Mouse (Mus musculus) liver, embryonic 13.5 days (tissue): Measurements from ENCODE around the gene Abcc6. TPM values are rescaled to one million over a fixed set of nuclear protein-coding genes. Genes with fewer than 3 reads are reported as not detected.
"Not testable (repeated sequence)": the region's sequence is repeated elsewhere in the genome, so short reads cannot be mapped to it uniquely, and the experiment has no call there.

ENCODE experiments used
- ATAC-seq: fragments of 200-750 bp; cut with Nextera tagmentation; 2 replicates; pipeline ENCODE4 v1.8.0; 2017; ENCODE audit warnings: low read depth, mild to moderate bottlenecking, moderate number of reproducible peaks, moderate library complexity
- DNase-seq: peaks from one replicate; pipeline ENCODE4 v3.0.0; 2022
- H3K27ac ChIP-seq: fragments of 300-500 bp; sonication (generic); 2 replicates; pipeline ENCODE4 v1.5.1; 2015; ENCODE audit warnings: moderate library complexity, mild to moderate bottlenecking, inconsistent platforms
- H3K27me3 ChIP-seq: fragments of 300-500 bp; sonication (generic); 2 replicates; pipeline ENCODE4 v1.6.1; 2015; ENCODE audit warnings: mild to moderate bottlenecking, inconsistent platforms
- H3K36me3 ChIP-seq: fragments of 300-500 bp; sonication (generic); 2 replicates; pipeline ENCODE4 v1.6.1; 2015; ENCODE audit warnings: mild to moderate bottlenecking, inconsistent platforms
- H3K4me1 ChIP-seq: fragments of 300-500 bp; sonication (generic); replicated peaks from 2 replicates; pipeline ENCODE4 v1.6.1; 2015; ENCODE audit warnings: inconsistent platforms
- H3K4me2 ChIP-seq: fragments of 300-500 bp; sonication (generic); 2 replicates; pipeline ENCODE4 v1.6.1; 2015; ENCODE audit warnings: inconsistent platforms, mild to moderate bottlenecking, moderate library complexity
- H3K4me3 ChIP-seq: fragments of 300-500 bp; sonication (generic); replicated peaks from 2 replicates; pipeline ENCODE4 v1.5.1; 2015; ENCODE audit warnings: mild to moderate bottlenecking, inconsistent platforms
- H3K9ac ChIP-seq: fragments of 300-500 bp; sonication (generic); 2 replicates; pipeline ENCODE4 v1.6.1; 2015; ENCODE audit warnings: mild to moderate bottlenecking, inconsistent platforms
- H3K9me3 ChIP-seq: fragments of 300-500 bp; sonication (generic); replicated peaks from 2 replicates; pipeline ENCODE4 v1.6.1; 2016; ENCODE audit warnings: inconsistent platforms
- WGBS: fragments of 180-500 bp; shearing (Covaris S2); methylation state at CpG from one replicate; pipeline ENCODE4 v1.1.7; 2015; ENCODE audit not compliant: insufficient replicate concordance; 5-methylcytosine and 5-hydroxymethylcytosine counted together
- polyA plus RNA-seq: library from polyadenylated mRNA; unstranded; fragments of >200 nt; fragmentation: Nextera tagmentation; extraction: Ambion mirVana; gene quantifications from 2 replicates; pipeline ENCODE4 v1.2.1, GENCODE M21; 2015

Abcc6 gene
- polyA plus RNA-seq, 1 experiment from 2014 or later: 4.5 TPM

DNA sequence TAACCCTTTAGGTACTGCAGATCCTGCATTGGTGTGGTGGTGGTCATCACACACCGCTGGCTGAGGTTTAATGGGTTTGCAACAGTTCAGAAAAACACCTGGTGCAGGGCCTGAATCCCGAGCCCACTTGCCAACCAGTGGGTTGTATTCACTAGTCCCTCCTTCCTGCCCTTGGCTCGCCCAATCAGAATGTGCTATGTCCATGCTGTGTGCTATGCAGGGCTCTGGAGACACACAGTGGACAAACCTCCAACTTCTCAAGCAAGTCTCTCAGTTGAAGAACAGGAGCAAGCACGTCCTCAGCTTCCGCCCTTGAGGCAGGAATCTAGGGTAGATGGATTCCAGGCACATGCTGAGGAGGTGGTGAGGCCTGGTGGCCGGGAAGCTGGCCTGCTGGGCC, 55.6 kb downstream of the Abcc6 start:
- H3K4me1 ChIP-seq: no peaks in the 10 kb centered on the region
- H3K36me3 ChIP-seq: no peaks in the 10 kb centered on the region
- H3K4me2 ChIP-seq: no peak overlapping the region
- H3K27me3 ChIP-seq: no peaks in the 10 kb centered on the region
- H3K27ac ChIP-seq: no peak overlapping the region
- no peaks in the 10 kb centered on the region for H3K9me3 ChIP-seq
- H3K9ac ChIP-seq: no peak overlapping the region
- ATAC-seq: peak; percentile 39; the same call in 1 of the 2 replicates
- H3K4me3 ChIP-seq: no peak overlapping the region
- 48% methylated on average over 6 of the region's 6 CpGs for WGBS
- DNase-seq: no peak

DNA sequence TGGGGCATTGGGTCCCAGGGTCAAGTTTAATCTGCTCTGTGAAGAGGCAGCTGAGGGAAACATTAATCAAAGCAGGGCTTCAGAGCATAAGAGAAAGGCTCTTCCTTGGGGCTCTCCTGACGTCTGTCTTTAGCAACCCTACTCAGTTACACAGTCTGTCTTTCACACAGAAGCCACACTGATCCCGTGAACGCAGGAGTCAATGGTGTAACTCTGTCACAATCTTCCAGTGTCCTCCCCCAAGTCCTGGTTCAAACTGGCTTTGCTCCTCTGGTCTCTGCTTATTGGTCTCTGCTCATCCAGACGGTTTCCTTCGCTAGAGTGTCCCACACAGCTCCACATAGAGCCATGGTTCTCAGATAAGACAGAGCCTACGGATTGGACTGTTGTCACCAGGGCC, 56.0 kb downstream of the Abcc6 start:
- no peak overlapping the region for H3K4me2 ChIP-seq
- no peak overlapping the region for H3K27ac ChIP-seq
- no peak for DNase-seq
- 33% methylated on average over 6 of the region's 6 CpGs for WGBS
- H3K4me1 ChIP-seq: no peaks in the 10 kb centered on the region
- no peaks in the 10 kb centered on the region for H3K9me3 ChIP-seq
- H3K9ac ChIP-seq: no peak overlapping the region
- no peaks in the 10 kb centered on the region for H3K36me3 ChIP-seq
- H3K27me3 ChIP-seq: no peaks in the 10 kb centered on the region
- ATAC-seq: peak; percentile 29; the same call in 1 of the 2 replicates
- no peak overlapping the region for H3K4me3 ChIP-seq

DNA sequence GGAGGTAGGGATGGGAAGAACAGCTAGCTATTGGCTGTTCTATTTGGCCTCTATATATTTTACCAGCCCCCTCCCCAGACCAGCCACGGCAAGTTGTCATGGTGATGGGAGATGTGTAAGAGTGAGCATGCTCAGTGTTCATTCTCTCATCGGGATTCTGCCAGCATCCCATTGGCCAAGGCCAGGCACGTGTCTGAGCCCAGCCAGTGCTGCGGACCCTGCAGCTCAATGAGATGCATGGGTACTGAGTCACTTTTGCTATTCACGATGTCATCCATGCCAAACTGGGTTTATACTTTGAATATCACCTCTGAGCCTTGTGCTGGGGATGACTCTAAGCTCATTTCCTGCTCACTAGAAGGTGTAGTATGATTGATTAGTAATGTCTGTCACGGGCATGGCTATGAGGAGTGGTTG, 56.8 kb downstream of the Abcc6 start:
- Histone ChIP-seq H3K9me3 (no peaks in the 10 kb centered on the region), H3K27ac (no peak overlapping the region), H3K36me3 (no peaks in the 10 kb centered on the region), H3K9ac (no peak overlapping the region), H3K27me3 (no peaks in the 10 kb centered on the region), H3K4me1 (peaks cover 4% of the 10 kb centered on the region; the same call in 1 of the 2 replicates), H3K4me3 (no peak overlapping the region), H3K4me2 (no peak overlapping the region)
- DNase-seq (no peak), ATAC-seq (0 out of 2 replicates have a peak, but pooled peaks have one; percentile 3)
- 61% methylated on average over 6 of the region's 6 CpGs for WGBS

DNA sequence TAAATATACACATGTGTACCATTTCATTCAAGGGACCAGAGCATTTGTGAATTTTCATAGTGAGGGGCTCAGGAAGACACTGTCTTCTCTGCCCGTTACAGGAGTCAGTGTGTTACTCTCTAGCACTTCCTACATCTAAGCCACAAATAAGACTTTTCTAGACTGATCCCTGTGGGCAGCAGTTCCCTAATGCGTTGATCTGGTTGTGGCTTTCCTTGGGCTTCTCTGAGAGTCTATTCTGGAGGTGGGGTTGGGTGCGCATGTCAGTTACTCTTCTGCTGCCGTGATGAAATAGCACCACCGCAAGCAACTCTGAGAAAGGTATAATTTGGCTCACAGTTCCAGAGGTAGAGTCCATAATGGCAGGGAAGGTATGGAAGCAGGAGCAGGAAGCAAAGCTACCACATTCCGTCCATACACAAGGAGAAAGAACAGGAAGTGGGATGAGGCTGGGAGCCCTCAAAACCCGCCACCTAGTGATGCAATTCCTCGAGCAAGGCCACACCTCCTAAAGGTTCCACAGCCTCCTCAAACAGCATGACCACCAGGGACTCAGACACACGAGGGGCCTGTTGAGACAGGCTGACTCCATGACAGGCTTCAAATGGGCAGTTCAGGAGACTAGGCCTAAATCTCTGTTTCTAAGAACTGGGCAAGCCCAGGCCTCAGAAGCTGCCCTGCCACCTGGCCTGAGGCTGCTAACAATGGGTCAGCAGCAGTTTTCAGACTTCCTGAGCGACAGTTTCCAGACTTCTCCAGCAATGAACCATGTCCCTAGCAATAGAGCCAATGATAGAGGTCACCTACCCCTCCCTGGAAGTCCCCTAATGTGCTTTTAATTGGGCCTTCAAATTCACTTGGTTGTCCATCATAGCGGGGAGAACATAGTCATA, 58.0 kb downstream of the Abcc6 start:
- DNase-seq (no peak), ATAC-seq (no peak)
- Histone ChIP-seq H3K9ac (no peak overlapping the region), H3K4me3 (no peak overlapping the region), H3K36me3 (no peaks in the 10 kb centered on the region), H3K9me3 (no peaks in the 10 kb centered on the region), H3K27ac (no peak overlapping the region), H3K4me2 (no peak overlapping the region), H3K27me3 (no peaks in the 10 kb centered on the region), H3K4me1 (peaks cover 4% of the 10 kb centered on the region; the same call in 1 of the 2 replicates)
- WGBS: 54% methylated on average over 11 of the region's 11 CpGs

DNA sequence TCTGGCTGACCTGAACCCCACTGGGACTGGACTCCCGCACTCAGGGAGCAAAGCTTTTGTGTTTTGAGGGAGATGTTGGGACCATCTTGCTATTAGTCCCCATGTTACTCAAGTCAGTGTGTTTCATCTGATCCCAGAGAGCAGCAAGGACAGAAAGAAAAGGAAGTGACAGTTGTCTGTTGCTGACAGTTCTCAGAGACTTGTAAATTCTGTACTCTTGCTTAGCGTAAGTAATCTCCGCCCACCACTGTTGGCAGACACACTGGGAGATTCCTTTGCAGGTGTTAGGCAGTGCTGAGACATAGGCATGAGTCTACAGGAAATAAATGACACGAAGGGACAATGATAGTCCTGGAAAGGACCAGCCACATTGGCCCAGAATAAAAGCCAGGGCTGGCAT, 73.5 kb downstream of the Abcc6 start:
- Histone ChIP-seq H3K4me3 (no peak overlapping the region), H3K27me3 (no peaks in the 10 kb centered on the region)
- WGBS: 49% methylated on average over 4 of the region's 4 CpGs

DNA sequence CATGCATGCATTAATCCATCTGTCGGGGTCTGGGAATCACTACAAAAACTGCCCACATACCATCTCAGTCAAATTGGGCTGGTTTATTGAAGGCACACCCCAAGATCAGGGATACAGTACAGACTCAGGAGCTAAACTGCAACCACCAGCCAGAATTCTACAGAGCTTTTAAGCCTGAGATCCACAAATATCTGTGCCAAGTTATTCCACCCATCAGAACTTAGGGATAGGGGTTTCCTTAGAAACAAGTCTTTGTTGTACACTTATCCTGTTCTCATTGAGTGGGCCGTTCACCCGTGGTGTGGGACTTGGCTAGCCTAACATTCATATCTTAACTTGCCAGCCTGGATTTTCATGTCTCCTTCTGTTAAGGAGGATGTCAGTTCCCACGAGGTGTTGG, 81.0 kb downstream of the Abcc6 start:
- H3K4me1 ChIP-seq: no peaks in the 10 kb centered on the region
- DNase-seq (no peak), ATAC-seq (no peak)
- no peak overlapping the region for H3K4me2 ChIP-seq
- 56% methylated on average over 4 of the region's 4 CpGs for WGBS
- no peaks in the 10 kb centered on the region for H3K9me3 ChIP-seq
- no peaks in the 10 kb centered on the region for H3K27me3 ChIP-seq
- no peak overlapping the region for H3K4me3 ChIP-seq
- no peaks in the 10 kb centered on the region for H3K36me3 ChIP-seq
- H3K9ac ChIP-seq: no peak overlapping the region
- H3K27ac ChIP-seq: no peak overlapping the region

More for the DNA sequence above, 73.5 kb downstream of the Abcc6 start:
- ATAC-seq: no peak
- Histone ChIP-seq H3K9ac (no peak overlapping the region), H3K4me1 (no peaks in the 10 kb centered on the region; the same call in 1 of the 2 replicates), H3K9me3 (no peaks in the 10 kb centered on the region), H3K4me2 (no peak overlapping the region), H3K36me3 (no peaks in the 10 kb centered on the region), H3K27ac (no peak overlapping the region)
- DNase-seq: no peak

DNA sequence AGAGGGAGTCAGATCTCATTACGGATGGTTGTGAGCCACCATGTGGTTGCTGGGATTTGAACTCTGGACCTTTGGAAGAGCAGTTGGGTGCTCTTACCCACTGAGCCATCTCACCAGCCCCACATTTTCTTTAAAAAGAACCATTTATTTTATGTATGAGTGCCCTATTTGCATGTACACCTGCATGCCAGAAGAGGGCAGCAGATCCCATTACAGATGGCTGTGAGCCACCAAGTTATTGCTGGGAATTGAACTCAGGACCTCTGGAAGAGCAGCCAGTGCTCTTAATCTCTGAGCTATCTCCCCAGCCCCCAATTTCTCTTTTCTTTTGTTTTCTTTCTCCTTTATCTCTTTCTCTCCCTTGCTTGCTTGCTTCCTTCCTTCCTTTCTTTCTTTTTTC, 86.8 kb downstream of the Abcc6 start:
- 40% methylated on average over 1 of the region's 1 CpGs for WGBS
- H3K27me3 ChIP-seq, H3K9ac ChIP-seq, H3K4me1 ChIP-seq, H3K27ac ChIP-seq, ATAC-seq, H3K9me3 ChIP-seq, H3K4me2 ChIP-seq, H3K4me3 ChIP-seq, H3K36me3 ChIP-seq, DNase-seq: not testable (repeated sequence)

DNA sequence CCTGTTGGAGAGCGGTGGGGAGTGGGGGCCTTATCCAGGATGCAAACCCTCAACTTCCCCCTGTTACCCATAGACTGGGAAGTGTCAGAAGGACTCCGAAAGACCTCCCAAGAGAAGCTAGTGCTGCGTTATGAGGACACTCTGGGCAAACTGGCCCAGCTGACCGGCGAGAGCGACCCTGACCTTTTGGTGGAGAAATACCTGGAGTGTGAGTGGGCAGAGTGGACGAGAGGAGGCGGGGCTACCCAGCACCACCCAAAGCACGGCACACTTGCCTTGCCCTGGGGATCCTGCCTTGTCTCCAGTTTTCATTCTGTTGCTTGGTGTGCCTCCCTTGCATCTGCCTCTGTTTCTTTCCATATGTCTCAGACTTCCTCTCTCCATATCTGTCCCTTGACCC, 88.1 kb downstream of the Abcc6 start:
- WGBS: 64% methylated on average over 9 of the region's 9 CpGs
- Histone ChIP-seq H3K9ac (no peak overlapping the region), H3K9me3 (no peaks in the 10 kb centered on the region), H3K27ac (no peak overlapping the region), H3K36me3 (no peaks in the 10 kb centered on the region), H3K4me3 (no peak overlapping the region), H3K27me3 (no peaks in the 10 kb centered on the region), H3K4me1 (no peaks in the 10 kb centered on the region), H3K4me2 (no peak overlapping the region)
- no peak for DNase-seq
- ATAC-seq: no peak

DNA sequence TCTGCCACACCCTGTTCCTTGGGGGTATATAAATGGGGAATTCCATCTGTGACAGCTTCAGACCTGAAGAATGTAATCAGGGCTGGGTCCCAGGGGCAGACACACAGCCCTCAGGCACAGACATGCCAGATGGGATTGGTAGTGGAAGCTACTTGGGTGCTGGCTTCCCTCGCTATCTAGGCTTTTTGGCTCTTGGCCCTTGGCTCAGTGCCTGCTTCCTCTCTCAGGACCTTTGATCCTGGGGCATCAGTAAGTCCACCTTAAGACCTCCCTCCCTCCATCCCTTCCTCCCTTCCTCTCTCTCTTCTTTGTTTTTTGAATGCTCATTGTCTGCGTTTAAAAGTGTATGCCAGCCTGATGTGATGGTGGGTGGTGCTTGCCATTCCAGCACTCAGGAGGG, 90.3 kb downstream of the Abcc6 start:
- no peaks in the 10 kb centered on the region for H3K4me1 ChIP-seq
- H3K9ac ChIP-seq: no peak overlapping the region
- H3K27me3 ChIP-seq: no peaks in the 10 kb centered on the region
- H3K27ac ChIP-seq: no peak overlapping the region
- H3K4me2 ChIP-seq: no peak overlapping the region
- no peak overlapping the region for H3K4me3 ChIP-seq
- WGBS: 26% methylated on average over 2 of the region's 2 CpGs
- H3K36me3 ChIP-seq: no peaks in the 10 kb centered on the region
- DNase-seq (no peak), ATAC-seq (no peak)
- H3K9me3 ChIP-seq: no peaks in the 10 kb centered on the region

DNA sequence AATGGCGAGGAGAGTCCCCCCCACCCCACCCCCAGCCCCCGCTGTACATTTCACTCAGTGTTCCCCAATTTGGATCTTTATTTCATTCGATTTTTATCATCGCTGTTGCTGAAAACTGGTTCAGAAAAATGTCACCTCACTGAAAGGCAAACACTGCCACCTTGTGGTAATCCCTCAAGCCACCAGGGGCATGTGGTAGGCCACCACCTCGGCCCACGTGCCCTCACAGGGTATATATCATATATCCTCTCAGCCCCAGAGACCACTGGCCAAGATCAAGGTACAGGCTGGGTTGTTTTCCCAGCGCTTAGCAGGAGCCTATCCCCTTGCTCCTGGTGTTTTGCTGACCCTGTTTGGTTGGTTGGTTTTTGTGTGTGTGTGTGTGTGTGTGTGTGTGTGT, 95.0 kb downstream of the Abcc6 start:
- 26% methylated on average over 7 of the region's 7 CpGs for WGBS
- Histone ChIP-seq H3K4me2 (no peak overlapping the region), H3K36me3 (0 out of 2 replicates have a peak, but pooled peaks cover 3% of the 10 kb centered on the region), H3K4me1 (no peaks in the 10 kb centered on the region), H3K9me3 (peaks cover 8% of the 10 kb centered on the region; the same call in 1 of the 2 replicates), H3K27ac (no peak overlapping the region), H3K4me3 (no peak overlapping the region), H3K27me3 (no peaks in the 10 kb centered on the region), H3K9ac (no peak overlapping the region)
- ATAC-seq (no peak), DNase-seq (peak; percentile 28)

DNA sequence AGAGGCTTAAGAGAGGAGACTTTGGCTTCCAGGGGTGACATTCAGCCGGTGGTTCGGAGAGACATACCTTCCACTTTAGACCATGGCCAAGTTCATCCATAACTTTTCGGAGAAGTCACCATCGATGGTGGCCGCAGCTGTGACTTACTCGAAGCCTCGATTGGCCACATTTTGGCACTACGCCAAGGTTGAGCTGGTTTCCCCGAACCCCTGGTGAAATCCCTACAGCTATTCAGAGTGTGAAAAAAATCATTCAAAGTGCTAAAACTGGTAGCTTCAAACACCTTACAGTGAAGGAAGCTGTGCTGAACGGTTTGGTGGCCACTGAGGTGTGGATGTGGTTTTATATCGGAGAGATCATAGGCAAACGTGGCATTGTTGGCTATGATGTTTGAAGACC, 96.3 kb downstream of the Abcc6 start:
- H3K4me1 ChIP-seq, H3K9ac ChIP-seq, DNase-seq, H3K4me2 ChIP-seq, ATAC-seq, H3K27me3 ChIP-seq, H3K27ac ChIP-seq, H3K36me3 ChIP-seq, H3K4me3 ChIP-seq, H3K9me3 ChIP-seq: not testable (repeated sequence)
- 81% methylated on average over 12 of the region's 12 CpGs for WGBS

DNA sequence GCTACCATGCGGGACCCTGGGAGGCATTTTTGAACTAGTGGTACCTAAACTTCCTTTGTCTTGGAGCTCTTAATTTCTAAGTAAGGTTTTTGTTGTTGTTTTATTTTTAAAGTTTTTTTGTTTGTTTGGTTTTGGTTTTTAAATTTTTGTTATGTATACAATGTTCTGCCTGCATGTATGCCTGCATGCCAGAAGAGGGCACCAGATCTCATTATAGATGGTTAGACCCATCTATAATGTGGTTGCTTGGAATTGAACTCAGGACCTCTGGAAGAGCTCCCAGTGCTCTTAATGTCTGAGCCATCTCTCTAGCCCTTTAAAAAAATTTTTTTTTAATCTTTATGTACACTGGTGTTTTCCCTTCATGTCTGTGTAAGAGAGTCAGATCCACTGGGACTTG, 100.4 kb downstream of the Abcc6 start:
- Histone ChIP-seq H3K27ac (no peak overlapping the region), H3K4me2 (no peak overlapping the region), H3K4me1 (peaks cover 7% of the 10 kb centered on the region), H3K4me3 (no peak overlapping the region), H3K36me3 (0 out of 2 replicates have a peak, but pooled peaks cover 3% of the 10 kb centered on the region), H3K27me3 (0 out of 2 replicates have a peak, but pooled peaks cover 3% of the 10 kb centered on the region), H3K9me3 (peaks cover 8% of the 10 kb centered on the region; the same call in 1 of the 2 replicates), H3K9ac (no peak overlapping the region)
- no peak for ATAC-seq
- DNase-seq: no peak
- WGBS: 86% methylated on average over 1 of the region's 1 CpGs
